Mouse (Mus musculus) frontal cortex, postnatal 10 days (tissue): ENCODE data around the gene Uvrag.

Experiments used
- DNase-seq, 2 experiments: peaks; one replicate each; pipeline ENCODE4 v3.0.0; 2022; ENCODE audit warnings: low spot score in 2 of 2, mixed read lengths in 1 of 2

Gene Uvrag

DNA sequence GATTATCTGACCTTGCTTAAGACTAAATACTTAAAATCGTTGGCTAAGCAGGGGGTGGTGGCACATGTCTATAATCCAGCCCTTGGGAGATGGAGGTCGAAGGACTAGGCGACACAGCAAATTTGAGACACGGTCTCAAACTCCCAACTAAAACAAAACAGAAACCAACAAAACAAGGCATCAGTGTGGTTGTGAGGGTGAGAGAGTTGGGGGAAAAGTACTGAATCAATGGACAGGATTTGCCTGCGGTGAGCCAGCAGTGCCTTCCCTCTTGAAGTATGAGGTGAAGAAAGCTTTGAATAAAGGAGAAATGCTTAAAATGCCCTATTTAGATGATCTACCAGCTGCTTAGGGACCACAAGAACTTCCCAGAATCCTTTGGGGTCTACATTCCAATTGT, 247.8 kb downstream of the Uvrag start:
- DNase-seq, result no peak

DNA sequence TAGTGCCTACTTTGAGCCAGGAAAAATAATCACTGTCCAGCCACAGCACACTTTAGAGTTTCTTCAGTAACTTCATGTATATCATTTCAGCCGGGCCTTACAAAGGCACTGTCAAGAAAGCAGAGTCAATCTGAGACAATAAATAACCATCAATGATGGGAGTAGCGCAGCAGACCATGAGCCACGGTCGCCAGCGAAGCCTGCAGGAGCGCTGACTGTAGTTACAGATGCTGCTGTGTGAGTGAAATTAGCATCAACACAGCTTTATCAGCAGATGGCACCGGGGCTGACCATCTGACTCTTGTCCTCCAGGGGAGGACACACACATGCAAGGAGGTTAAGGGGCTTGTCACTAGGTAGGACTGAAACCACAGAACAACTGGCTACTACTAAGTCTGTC, 251.7 kb downstream of the Uvrag start:
- no peak for DNase-seq

DNA sequence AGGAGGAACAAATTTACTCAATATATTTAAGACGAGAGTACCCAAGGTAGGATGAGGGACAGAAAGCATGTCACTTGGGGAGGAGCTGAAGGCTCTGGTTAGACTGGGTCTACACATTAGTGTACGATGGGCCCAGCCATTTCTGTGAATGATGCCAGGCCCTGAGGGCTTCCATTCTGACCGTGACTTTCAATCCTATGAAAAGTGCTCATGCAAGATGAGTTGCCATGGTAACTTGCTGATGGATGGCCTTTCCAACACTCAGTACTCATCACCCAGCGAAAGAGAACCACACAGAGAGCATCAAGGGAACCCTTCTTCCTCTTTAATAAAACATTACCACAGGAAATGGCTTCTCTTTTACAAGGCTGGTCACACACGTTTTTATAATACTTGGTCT, 252.1 kb downstream of the Uvrag start:
- no peak for DNase-seq

DNA sequence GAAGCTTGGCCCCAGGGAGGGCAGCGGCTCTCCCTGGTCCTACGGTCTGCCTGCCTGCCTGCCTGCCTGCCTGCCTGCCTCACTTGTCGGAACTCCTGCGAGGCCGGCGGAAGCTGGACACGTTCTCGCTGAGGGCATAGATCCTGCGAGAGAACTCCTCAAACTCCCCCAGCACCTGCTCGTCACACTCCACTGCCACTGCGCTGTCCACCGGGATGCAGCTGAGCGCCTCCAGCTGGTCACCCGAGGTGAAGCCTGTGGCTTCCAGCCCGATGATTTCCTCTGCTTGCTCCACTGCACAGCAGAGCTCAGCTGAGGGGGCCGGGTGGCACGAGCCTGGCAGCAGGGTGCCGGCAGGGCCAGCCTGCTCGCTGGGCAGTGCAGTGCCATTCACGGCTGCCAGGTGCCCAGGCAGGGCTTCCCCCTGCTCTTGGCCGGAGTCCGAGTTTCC, 253.1 kb downstream of the Uvrag start:
- DNase-seq, result no peak

DNA sequence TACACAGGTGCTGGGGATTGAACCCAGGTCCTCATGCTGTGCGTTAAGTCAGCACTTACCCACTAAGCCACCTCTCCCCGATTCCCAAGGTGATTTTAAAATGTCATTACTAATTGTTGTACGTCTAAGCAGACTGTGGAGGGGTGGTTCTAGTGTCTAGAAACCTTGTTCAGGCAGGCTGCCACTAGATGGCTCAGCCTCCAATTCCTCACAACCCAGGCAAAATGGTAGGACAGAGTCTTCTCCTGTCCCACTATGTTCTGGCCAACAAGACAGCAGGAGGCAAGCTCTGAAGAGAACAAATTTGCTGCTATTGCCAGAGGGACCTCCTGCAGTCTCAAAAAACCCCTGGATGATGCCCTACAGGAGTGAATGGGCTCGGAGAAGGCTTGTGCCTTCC, 259.1 kb downstream of the Uvrag start:
- no peak for DNase-seq

DNA sequence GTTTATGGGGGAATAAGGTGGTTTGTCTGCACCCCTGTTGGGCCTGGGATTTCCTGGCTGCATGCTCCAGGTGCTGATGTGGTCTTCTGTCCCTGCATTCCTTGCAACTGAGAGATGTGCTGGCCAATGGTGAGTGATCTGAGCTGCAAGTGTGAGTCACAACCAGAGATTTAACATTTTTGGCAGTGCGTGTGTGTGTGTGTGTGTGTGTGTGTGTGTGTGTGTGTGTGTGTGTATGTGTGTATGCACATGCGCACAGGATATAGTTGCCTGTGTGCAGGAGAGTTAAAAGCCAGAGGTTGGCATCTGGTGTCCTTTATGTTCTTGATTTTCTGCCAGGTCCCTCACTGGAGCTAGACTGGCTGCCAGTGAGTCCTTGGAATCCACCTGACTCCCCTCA, 261.8 kb downstream of the Uvrag start:
- DNase-seq, result no peak

DNA sequence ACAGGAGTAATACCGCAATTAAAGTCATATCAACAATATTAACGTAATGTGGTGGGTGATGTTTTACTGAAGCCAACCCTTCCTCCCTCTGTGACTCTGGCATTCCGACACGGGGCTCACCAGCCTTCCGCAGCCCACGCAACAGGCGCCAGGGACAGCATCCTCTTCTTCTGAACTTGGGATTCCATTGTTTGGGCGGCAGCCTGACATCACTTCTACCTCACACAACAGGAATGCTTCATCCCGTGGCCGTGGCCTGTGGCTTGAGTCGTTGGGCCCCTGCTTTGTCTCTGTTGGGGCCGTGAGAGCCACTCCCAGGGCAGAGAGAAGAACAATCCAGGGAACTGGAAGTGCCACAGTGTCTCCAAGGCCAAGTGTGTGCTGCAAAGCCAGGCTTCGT, 264.8 kb downstream of the Uvrag start:
- DNase-seq, result no peak

DNA sequence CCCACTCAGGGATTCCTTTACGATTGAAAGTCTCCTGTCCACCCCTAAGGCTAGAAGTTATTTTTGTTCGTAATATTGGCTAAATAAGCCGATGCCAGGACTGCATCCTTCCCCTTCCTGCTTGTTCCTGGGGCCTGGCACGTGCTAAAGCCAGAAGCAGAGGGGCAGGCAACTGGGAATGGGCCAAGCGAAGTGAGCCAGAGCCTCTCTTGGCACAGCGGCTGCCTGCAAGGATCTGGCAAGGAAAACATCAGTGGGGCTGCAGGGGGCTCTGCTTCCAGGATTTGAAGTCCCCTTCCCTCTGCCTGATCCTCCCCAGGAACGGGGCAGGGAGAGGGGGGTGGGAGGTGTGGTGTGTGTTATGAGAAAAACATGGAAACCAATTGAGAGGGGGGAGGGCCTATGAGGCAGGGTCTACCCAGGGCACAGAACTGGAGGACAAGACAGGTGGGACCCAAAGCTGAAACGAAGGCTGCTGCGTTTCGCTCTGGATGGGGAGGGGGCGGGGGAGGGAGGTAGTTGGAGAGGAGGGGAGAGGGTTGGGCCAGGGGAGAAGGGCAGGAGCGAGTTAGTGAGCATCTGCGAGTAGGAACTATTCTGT, 265.5 kb downstream of the Uvrag start:
- DNase-seq, result peak in 1 of 2 experiments; percentile 23

DNA sequence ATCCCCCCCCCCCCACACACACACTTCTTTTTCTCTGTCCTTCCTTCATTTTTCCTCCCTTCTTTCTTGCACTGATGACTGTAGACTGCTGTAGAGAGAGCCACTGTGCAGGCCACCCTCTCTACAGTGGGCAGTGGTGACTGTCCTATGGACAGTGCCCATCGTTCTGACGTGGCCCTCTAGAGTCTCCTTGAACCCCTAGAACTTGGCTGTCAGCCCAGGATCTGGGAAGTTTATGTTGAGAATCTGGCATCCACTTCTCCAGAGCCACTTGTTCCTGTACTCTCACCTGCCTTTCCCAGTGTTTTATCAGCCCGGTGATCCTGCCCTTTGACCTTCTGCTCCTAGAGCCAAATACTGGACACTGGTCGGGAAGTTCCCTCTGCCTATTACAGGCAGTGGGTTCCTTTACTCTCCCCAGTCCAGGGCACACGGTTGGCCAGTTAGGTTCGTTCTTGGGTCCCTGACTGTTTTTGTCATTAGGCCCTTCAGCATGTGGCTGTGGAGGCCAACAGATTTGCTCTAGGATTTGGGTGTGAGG, 266.5 kb downstream of the Uvrag start:
- no peak for DNase-seq

DNA sequence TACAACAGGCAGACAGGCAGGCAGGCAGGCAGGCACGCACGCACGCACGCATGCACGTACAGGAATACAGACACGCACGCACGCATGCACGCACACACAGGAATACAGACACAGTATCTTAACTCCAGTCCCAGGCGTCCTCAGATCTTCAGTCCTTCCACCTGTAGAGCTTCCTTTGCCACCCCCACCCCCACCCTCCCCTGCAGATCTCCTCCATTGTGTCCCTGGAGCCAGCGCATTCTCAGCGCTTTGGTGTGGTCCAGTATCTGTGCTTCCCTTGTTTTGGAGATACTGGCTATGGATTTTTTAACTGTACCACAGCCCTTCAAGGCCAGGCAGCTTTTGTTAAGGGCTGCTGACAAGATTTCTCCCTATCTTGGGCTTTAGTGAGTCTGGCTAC, 267.6 kb downstream of the Uvrag start:
- DNase-seq, result no peak

DNA sequence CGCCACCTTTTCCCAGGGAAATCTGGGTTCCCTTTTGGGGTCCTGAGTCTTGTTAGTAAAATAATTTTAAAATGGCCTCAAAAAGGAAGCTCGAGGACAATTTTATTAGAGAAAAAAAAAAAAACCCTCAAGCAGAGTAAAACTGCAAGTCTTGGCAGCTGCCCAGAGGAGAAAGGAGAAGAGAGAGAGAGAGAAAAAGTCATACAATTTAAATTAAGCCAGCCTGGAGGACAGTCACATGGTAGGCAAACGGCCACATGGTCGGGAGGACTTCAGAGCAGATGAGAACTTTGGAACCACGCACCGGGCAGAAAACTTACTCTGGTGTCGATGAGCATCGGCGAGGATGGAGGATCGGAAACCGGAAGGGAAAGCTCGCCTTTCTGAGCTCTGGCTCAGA, 269.1 kb downstream of the Uvrag start:
- DNase-seq, result no peak

DNA sequence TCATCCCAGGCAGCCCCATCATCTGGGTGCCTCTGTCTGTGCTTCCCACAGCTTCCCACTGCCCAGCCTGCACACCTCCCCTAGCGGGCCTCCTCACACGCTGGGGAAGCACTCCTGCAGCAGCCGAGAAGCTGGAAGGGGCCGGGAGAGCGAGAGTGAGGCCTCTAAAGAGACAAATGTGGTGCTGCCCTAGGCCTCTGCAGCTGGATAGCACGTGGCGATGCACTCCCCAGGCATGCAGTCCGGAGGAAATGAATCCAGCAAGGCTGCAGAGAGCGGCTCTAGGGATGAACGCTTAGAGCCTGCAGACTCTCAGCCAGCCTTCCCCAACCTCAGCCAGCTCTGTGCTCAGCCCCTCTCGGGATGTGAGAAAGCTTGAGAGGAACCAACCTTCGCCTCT, 270.1 kb downstream of the Uvrag start:
- DNase-seq, result no peak

DNA sequence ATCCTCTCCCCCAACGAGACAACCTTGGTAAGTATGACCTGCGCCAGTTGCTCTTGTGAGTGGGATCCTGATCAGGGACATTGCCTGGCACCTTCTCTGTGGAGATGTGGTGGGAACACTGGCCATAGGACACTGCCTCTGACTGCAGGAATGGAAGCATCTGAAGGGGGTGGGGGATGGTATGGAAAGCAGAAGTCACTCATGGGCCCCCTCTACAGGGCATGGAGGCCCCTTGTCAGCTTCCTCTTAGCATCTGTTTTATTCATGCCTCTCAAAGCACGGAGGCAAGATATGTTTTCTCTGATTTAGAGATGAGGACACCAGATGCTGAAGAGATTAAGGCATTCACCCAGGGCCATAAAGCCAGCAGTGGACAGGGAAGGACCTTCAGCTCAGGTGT, 271.9 kb downstream of the Uvrag start:
- no peak for DNase-seq

DNA sequence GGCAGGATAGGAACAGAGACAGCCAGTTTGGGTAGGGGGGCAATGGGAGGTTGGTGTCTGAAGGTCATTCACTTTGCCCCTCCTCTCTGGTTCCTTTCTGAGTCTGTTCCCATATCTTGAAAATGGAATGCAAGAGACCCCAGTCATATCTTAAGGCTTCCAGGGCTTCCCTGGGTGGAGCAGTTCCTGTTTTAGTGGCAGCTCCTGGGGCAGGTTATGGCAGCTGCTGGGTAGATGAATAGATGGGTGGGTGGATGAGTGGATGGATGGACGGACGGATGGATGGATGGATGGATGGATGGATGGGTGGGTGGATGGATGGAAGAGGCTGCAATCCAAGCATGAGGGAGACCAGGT, 273.2 kb downstream of the Uvrag start:
- DNase-seq, result no peak

DNA sequence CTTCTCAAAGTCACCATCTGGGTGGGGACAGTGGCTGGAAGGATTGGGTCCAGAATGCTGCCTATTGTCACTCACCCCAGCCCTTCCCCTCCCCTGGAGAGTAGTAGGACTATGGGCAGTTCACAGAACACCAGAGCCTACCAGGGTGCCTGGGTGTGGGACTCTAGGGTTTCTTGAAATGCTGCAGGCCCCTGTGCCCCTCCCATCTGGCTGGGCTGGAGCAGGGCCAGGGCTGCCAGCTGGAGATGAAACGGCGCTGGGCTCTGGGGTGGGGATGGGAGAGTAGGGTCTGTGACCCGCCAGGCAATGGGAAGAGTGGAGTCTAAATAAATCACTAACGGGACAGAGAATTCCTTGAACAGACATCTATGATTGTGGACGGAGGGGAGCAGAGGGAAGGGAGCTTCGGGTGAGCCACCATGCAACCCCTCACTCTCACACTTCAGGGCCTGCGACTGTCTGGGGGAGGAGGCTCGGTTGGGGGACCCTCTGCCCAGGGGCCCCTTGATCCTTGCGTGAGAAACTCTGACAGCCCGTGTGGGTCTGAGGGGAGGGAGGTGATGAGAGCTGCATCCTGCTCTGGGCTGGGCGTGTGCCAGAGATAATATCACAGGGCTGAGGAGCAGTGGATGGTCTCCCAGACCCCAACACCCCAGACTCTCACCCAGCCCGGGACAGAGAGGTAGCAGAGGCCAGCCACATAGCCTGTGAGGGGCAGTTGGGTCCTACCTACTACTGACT, 273.7 kb downstream of the Uvrag start:
- DNase-seq, result no peak

DNA sequence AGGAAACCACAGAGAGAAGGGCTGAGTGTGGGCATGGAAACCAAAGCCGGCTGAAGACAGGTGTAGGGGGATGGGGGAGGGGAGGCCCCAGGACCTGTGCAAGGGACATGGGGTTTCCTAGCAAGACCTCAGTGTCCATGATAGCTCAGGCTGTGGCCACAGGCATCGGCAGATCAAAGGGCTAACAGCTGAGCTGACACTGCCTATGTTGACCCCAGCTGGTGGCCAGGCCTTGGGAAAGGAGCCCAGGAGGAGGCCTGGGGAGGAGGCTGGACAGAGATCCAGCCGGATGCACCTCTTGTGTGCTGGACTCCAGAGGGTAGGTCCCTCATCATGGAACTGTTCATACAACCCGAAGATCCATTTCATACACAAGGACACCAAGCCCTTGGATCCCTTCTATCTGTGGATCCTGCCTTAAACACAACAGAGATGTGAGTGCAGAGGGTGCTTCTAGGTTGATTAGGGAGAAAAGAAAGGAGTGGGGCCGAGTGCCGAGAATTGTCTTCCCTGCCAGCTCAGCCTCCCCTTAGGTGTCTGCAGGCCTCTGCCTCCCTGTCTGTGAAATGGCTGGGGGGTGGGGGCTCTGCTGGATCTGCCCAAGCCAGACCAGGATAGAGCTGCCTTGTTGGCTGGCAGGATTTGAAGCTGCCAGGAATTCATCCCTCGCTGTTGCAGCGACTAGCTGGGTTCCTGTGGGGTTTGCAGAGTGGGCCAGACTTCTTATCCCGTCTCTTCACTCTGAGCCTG, 276.8 kb downstream of the Uvrag start:
- no peak for DNase-seq

DNA sequence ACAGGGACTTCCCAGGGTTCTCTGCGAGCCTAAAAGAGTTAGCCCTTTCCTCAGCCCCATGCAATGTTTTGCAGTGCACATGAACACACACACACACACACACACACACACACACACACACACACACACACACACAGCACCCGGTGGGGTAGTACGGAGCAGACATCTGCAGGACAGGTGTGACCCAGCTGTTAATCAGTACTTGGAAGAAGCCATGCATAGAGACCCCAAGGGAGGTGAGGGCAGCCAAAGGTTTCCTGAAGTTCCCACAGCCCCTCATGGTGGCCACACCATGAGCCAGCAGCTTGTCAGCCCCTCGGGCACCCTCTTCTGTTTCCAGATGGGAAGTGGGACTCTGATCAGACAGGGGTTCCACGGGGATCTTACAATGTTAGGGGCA, 277.9 kb downstream of the Uvrag start:
- DNase-seq, result no peak

DNA sequence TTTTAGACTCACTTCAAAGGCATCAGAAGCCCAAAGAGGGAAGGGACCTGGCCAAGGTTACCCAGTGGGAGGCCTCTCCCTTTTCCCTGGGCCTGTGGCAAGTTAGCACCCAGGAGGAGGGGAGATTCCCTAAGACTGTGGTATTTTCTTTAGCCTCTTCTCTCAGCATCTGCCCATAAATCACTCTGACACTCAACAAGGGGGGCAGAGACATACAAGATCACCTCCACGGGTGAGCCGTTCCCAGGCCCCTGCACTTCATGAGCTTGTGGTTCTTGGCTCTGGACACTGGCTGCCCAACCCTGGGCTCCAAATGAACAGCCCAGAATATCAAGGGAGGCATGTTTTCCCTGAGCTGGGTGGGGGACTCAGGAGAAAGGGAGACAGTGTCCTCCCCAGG, 279.9 kb downstream of the Uvrag start:
- no peak for DNase-seq

DNA sequence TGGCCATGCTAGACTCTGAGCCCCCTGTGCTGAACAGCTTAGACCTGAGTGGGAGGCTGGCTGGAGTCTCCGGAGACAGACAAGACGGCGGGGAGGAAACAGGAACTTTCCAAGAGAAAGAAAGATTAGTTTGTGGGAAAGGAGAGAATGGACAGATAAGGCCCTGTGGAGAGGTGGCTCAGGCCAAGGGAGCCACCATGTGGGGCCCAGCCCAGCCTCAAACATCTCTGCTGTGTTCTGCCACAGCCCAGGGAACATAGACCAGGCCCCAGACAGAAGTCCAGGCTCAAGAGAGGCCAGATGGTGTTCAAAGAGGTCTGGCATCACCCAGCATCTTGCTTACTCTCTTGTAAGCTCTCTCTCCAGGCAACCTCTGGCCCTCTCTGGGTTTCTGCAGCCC, 283.8 kb downstream of the Uvrag start:
- no peak for DNase-seq

DNA sequence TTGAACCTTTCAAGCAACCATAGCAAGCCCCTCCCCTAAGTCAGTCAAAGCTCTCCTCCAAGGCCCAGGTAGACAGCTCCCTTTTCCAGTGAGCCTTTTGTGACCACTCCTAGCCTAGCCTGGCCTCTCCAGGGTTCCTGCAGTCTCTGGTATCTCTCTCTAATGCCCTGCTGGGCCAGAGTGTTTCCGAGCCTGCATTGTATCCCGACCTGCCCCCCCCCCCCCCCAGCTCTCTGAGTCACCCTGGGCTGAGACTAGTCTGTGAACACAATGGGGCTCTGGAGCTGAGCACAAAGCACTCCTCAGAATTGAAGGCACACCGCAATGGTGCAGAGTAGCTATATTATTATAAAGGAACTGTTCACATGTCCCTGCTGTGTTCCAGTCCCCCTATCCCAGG, 284.8 kb downstream of the Uvrag start:
- no peak for DNase-seq

DNA sequence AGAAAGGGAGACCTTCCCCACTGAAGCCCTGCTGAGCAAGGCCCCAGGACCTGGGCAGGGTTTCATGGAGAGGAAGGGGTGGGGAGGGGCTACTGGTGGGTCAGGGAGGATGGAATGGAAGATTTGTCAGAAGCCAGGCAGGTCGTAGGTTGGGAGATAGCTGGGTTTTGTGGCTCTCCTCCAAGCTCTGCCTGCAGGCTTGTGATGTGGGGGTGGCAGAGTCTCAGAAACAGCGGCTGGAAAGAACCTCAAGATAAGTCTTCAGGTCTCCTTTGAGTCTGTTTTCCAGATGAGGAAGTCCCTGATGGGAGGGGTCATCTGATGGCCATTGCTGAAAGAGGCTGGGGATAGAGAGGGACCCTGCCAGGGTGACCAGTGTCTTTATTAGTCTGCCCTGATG, 285.6 kb downstream of the Uvrag start:
- no peak for DNase-seq

DNA sequence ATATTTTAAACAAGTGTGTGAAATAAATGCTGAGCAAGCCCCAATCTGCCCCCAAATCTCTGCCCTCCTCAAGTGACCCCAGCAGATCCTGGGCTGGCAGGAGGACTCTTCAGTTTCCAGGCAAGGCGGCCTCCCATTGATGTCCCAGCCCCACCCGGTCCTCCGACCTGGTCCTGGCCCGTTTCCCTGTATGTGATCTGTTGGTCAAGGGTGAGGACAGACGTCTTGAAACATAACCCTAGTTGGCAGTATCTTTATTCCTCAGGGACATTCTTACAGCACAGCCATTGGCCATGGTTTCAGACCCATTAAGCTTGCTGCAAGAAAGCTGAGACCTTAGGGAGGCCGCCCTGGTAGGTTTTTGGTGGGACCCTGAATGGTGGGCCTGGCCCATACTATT, 287.1 kb downstream of the Uvrag start:
- DNase-seq, result no peak
